Mouse (Mus musculus) liver, adult 2 months (tissue): ENCODE data around the gene Vta1.

Experiments used
- CTCF ChIP-seq: fragments of 200-500 bp; IDR thresholded peaks from 2 replicates; pipeline ENCODE4 v1.5.1; 2011; ENCODE audit warnings: low read depth, low read length, control low read depth
- POLR2A ChIP-seq: fragments of 200-500 bp; IDR thresholded peaks from 2 replicates; pipeline ENCODE4 v1.6.1; 2011; ENCODE audit warnings: low read length, control low read depth; ENCODE audit not compliant: insufficient read depth; ENCODE audit errors: extremely low read depth

- TF ChIP-seq CTCF: no peak
- no peak for TF ChIP-seq POLR2A
Observed at GRCm38 (mm10) chr10:14725671-14726070, 20.3 kb upstream of the Vta1 start.
